Mouse (Mus musculus) limb, embryonic 14.5 days (tissue): Measurements from ENCODE around the gene 2300002M23Rik. TPM values are rescaled to one million over a fixed set of nuclear protein-coding genes. Genes with fewer than 3 reads are reported as not detected.

Experiments
- ATAC-seq: fragments of 200-750 bp; cut with Nextera tagmentation; 2 replicates; pipeline ENCODE4 v1.8.0; 2017; ENCODE audit warnings: low read depth, moderate number of reproducible peaks, moderate TSS enrichment; ENCODE audit not compliant: low FRiP score
- DNase-seq: peaks from one replicate; pipeline ENCODE4 v3.0.0-alpha.2; 2015; ENCODE audit warnings: low spot score
- H3K27ac ChIP-seq: fragments of 300-500 bp; sonication (generic); replicated peaks from 2 replicates; pipeline ENCODE4 v1.5.1; 2014; ENCODE audit warnings: low read depth, mild to moderate bottlenecking, low read length, moderate library complexity, mixed read lengths
- H3K27me3 ChIP-seq: fragments of 300-500 bp; sonication (generic); 2 replicates; pipeline ENCODE4 v1.6.1; 2014; ENCODE audit warnings: low read length, mixed read lengths; ENCODE audit not compliant: control insufficient read depth, insufficient read depth
- H3K36me3 ChIP-seq: fragments of 300-500 bp; sonication (generic); 2 replicates; pipeline ENCODE4 v1.6.1; 2014; ENCODE audit warnings: mild to moderate bottlenecking, low read length, moderate library complexity, mixed read lengths; ENCODE audit not compliant: control insufficient read depth, insufficient read depth
- H3K4me1 ChIP-seq: fragments of 300-500 bp; sonication (generic); 2 replicates; pipeline ENCODE4 v1.6.1; 2014; ENCODE audit warnings: antibody characterized with exemption, low read length, mixed read lengths; ENCODE audit not compliant: control insufficient read depth, insufficient read depth
- H3K4me2 ChIP-seq: fragments of 300-500 bp; sonication (generic); replicated peaks from 2 replicates; pipeline ENCODE4 v1.6.1; 2014; ENCODE audit warnings: low read depth, mild to moderate bottlenecking, low read length, moderate library complexity; ENCODE audit not compliant: severe bottlenecking
- H3K4me3 ChIP-seq: fragments of 300-500 bp; sonication (generic); replicated peaks from 2 replicates; pipeline ENCODE4 v1.5.1; 2014; ENCODE audit warnings: low read length
- H3K9ac ChIP-seq: fragments of 300-500 bp; sonication (generic); 2 replicates; pipeline ENCODE4 v1.6.1; 2014; ENCODE audit warnings: mild to moderate bottlenecking, low read depth, low read length, moderate library complexity; ENCODE audit not compliant: severe bottlenecking
- H3K9me3 ChIP-seq: fragments of 300-500 bp; sonication (generic); 2 replicates; pipeline ENCODE4 v1.6.1; 2016; ENCODE audit warnings: low read length; ENCODE audit not compliant: control insufficient read depth
- POLR2A ChIP-seq: fragments of 200-500 bp; IDR thresholded peaks from 2 replicates; pipeline ENCODE4 v1.8.0; 2012; ENCODE audit warnings: inconsistent platforms, mild to moderate bottlenecking, moderate library complexity, borderline replicate concordance; ENCODE audit not compliant: insufficient read depth, insufficient read length; ENCODE audit errors: extremely low read depth
- WGBS: fragments of 180-500 bp; shearing (Covaris S2); extraction: QIAGEN DNeasy Blood & Tissue Kit; methylation state at CpG from one replicate; pipeline ENCODE4 v1.1.7; 2014; 5-methylcytosine and 5-hydroxymethylcytosine counted together
- polyA plus RNA-seq, 2 experiments: library from polyadenylated mRNA; depleted of rRNA in 1 of 2; stranded (reverse) in 1 of 2; unstranded in 1 of 2; fragments of >200 nt; fragmentation: Nextera tagmentation in 1 of 2; extraction: Ambion mirVana in 1 of 2; gene quantifications; 2 replicates each; pipeline versions ENCODE4 v1.2.1 to v1.2.3; 2012 to 2014

Gene 2300002M23Rik
- polyA plus RNA-seq, 2 experiments = 0.21 TPM; not detected in 1

DNA sequence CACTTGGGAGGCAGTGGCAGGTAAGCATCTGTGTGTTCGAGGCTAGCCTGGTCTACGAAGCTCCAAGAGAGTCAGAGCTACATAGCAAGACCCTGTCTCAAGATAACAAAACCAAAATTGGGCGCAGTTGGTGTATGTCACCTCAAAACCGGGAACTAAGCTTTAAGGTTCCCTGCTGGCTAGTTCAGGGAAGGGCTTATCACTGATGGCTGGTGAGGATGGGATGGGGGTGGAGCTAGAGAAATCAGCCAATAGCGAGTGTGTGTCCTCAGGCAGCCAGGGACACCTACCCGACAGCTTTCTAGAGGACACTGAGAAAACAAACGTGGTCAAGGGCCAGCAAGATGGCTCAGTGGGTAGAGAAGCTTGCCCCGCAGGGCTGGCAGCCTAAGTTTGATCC lies 9.0 kb upstream of the 2300002M23Rik start:
- ATAC-seq = no peak
- Histone ChIP-seq H3K27me3 (no peaks in the 10 kb centered on the region), H3K4me1 (no peaks in the 10 kb centered on the region), H3K4me2 (no peak overlapping the region), H3K4me3 (no peak overlapping the region), H3K27ac (no peak overlapping the region), H3K36me3 (no peaks in the 10 kb centered on the region), H3K9ac (no peak overlapping the region), H3K9me3 (no peaks in the 10 kb centered on the region)
- TF ChIP-seq POLR2A = no peak
- 58% methylated on average over 8 of the region's 8 CpGs for WGBS
- DNase-seq = no peak

DNA sequence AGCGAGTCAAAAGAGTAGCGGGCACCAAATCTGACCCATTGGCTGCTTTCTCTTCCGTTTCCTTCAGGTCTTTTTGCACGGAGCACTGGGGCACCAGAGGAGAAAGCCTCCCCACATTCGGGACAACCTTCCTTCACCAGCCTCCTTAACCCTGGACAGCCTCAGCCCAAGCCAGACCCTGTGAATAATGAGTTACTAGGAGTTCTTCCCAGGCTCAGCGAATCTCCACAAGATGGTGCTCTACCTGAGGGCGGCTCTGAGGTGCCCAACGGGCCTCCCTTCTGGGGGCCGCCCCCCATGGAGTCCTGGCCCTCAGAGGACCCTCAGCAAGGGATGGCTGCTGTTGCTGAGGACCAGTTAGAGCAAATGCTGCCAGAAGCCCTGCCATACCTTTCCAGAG lies 517 bp downstream of the 2300002M23Rik start:
- H3K27me3 ChIP-seq = peaks cover 23% of the 10 kb centered on the region
- no peak for ATAC-seq
- H3K36me3 ChIP-seq = no peaks in the 10 kb centered on the region
- H3K9me3 ChIP-seq = no peaks in the 10 kb centered on the region
- no peak overlapping the region for H3K4me3 ChIP-seq
- 20% methylated on average over 9 of the region's 9 CpGs for WGBS
- TF ChIP-seq POLR2A = no peak
- DNase-seq = no peak
- peaks cover 4% of the 10 kb centered on the region; the same call in 1 of the 2 replicates for H3K4me1 ChIP-seq
- no peak overlapping the region for H3K27ac ChIP-seq
- H3K9ac ChIP-seq = no peak overlapping the region
- H3K4me2 ChIP-seq = no peak overlapping the region

DNA sequence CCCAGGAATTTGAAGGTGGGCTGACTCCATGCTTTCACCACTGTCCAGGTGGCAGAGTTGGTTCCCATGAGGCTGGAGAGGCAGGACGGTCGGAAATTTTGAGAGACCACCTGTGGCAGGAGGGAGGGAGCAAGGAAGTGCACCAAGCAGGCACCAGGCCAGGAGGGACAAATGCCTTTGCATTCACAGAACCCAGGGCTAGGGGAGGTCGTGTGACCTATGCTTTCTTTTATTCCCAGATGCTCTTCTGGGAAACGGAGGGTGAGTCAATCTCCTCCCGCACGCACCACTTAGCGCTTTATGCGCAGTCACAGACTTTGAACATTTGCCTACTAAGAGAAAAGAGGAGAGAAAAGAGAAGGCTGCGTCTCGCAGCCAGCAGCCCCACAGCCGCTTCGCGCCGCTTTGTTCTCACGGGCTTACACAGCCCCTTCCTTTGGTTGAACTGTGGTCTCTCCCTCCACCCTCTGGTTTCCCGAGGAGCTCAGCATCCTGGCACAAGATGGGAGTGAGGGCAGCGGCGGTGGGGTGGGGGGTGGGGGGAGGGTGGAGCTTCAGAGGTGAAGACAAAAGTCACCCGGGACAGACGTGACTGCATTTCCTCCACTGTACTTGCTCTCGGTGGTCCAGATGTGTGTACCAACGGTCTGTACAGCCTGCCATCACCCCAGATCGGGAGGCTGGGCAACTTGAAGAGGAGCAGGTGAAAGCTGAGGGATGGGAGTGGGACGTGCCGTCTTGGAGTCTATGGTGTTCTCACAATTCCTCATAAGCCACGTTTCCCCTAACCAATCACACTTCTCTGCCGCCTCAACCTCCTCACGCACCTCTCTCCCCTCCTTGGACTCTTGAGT lies 2.1 kb downstream of the 2300002M23Rik start:
- Histone ChIP-seq H3K9me3 (no peaks in the 10 kb centered on the region), H3K36me3 (no peaks in the 10 kb centered on the region), H3K4me2 (peak overlapping the region; percentile 39), H3K27ac (no peak overlapping the region), H3K4me1 (peaks cover 4% of the 10 kb centered on the region; the same call in 1 of the 2 replicates), H3K9ac (peak overlapping the region; percentile 22), H3K4me3 (peak overlapping the region; percentile 23), H3K27me3 (peaks cover 23% of the 10 kb centered on the region)
- TF ChIP-seq POLR2A = no peak
- ATAC-seq (no peak), DNase-seq (no peak)
- 7% methylated on average over 24 of the region's 28 CpGs for whole genome bisulfite sequencing

DNA sequence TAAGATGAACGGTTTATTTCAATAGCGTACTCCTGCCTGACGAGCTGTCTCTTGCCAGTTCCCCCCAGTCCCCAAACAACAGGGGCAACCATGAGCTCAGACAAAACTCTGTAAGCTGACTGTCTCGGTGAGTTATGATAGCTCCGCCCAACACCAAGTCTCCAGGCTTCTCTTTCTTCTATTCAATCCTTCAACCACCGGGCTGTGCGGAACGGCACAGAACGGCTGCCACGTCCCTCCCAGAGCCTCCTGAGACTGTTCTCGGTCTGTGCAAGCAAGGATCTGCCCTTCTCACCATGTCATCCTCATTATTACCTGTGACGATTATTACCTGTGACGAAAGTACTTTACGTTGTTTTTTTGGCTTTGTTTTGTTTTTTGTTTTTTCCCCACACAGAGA lies 3.6 kb downstream of the 2300002M23Rik start:
- Histone ChIP-seq H3K36me3 (no peaks in the 10 kb centered on the region), H3K27me3 (peaks cover 23% of the 10 kb centered on the region), H3K9ac (no peak overlapping the region), H3K4me1 (peaks cover 4% of the 10 kb centered on the region; the same call in 1 of the 2 replicates), H3K4me2 (no peak overlapping the region), H3K27ac (no peak overlapping the region), H3K4me3 (no peak overlapping the region), H3K9me3 (no peaks in the 10 kb centered on the region)
- no peak for TF ChIP-seq POLR2A
- DNase-seq = no peak
- 76% methylated on average over 14 of the region's 14 CpGs for WGBS
- ATAC-seq = no peak

DNA sequence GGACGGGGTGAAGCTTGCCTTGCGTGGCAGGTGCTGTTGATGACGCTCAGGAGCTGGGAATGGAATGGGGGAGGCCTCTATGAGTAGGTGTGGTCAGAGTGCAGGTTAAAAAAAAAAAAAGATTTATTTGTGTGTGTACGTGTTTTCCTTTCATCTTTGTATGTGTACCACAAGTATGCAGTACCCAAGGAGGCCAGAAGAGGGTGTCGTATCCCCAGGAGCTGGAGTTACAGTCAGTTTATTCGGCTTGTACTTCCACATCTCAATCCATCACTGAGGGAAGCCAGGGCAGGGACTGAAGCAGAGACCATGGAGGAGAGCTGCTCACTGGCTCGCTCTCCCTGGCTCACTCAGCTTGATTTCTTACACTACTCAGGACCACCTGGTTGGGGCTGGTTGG lies 4.2 kb downstream of the 2300002M23Rik start:
- Histone ChIP-seq H3K4me3 (no peak overlapping the region), H3K27me3 (peaks cover 23% of the 10 kb centered on the region), H3K9ac (no peak overlapping the region), H3K4me2 (no peak overlapping the region), H3K4me1 (peaks cover 4% of the 10 kb centered on the region; the same call in 1 of the 2 replicates), H3K36me3 (no peaks in the 10 kb centered on the region), H3K27ac (no peak overlapping the region), H3K9me3 (no peaks in the 10 kb centered on the region)
- ATAC-seq (no peak), DNase-seq (no peak)
- WGBS = 92% methylated on average over 7 of the region's 7 CpGs
- TF ChIP-seq POLR2A = no peak
